Mouse (Mus musculus) brain, embryonic 14.5 days (tissue): ENCODE results near the gene Prdm16.

Experiments used
- CTCF ChIP-seq: fragments of 200-500 bp; IDR thresholded peaks from 2 replicates; pipeline ENCODE4 v1.5.1; 2012; ENCODE audit warnings: inconsistent platforms, mild to moderate bottlenecking, moderate library complexity, borderline replicate concordance; ENCODE audit not compliant: insufficient read depth, insufficient read length; ENCODE audit errors: extremely low read depth
- POLR2A ChIP-seq: fragments of 200-500 bp; IDR thresholded peaks from 2 replicates; pipeline ENCODE4 v1.6.1; 2012; ENCODE audit warnings: mild to moderate bottlenecking, inconsistent platforms, borderline replicate concordance; ENCODE audit not compliant: poor library complexity, insufficient read depth, insufficient read length, severe bottlenecking; ENCODE audit errors: extremely low read depth

- TF ChIP-seq CTCF, result no peak
- no peak for TF ChIP-seq POLR2A
These were observed 265.8 kb downstream of the Prdm16 start for GRCm38 (mm10) chr4:154370841-154371240.
